Mouse (Mus musculus) left cerebral cortex, postnatal 14 days (tissue): ENCODE measurements around the gene Vmn1r198. TPM values are rescaled to one million over a fixed set of nuclear protein-coding genes. Genes with fewer than 3 reads are reported as not detected.
"Not testable (repeated sequence)": the region's sequence is repeated elsewhere in the genome, so short reads cannot be mapped to it uniquely, and the experiment has no call there.

ENCODE experiments used
- DNase-seq, 2 experiments: peaks; one replicate each; pipeline ENCODE4 v3.0.0; 2021 to 2022; ENCODE audit warnings: low spot score in 2 of 2, mixed read lengths in 1 of 2
- intact Hi-C: fragments of 180-260 bp; cut with DNase I; formaldehyde crosslinking; loops from one replicate; pipeline ENCODE4 v1.15.1; 2025
- long read RNA-seq, 2 experiments: library from polyadenylated mRNA; stranded (forward); transcript quantifications; one replicate each; pipeline ENCODE4 v2.0.0; 2021
- total RNA-seq, 2 experiments: library from RNA; stranded (reverse); gene quantifications; 2 replicates each; pipeline ENCODE4 v1.2.3; 2021

Gene Vmn1r198
- total RNA-seq, result not detected
- long read RNA-seq, experiment 1, result 0 reads
- long read RNA-seq, experiment 2, result 0 reads

GRCm38 (mm10) chr13:22350064-22350463 lies at the start of gene Vmn1r198:
Vmn1r198 (plus strand) TSS chr13:22350364.
- intact Hi-C loops, result no loop called here
- DNase-seq, result no peak

- DNase-seq, intact Hi-C loops: not testable (repeated sequence)
Measured at GRCm38 (mm10) chr13:22308075-22308474, 42.1 kb upstream of the Vmn1r198 start.

GRCm38 (mm10) chr13:22315361-22315760 lies 34.8 kb upstream of the Vmn1r198 start:
- intact Hi-C loops, result no loop called here
- DNase-seq, result no peak

GRCm38 (mm10) chr13:22317366-22317765 lies 32.8 kb upstream of the Vmn1r198 start:
- intact Hi-C loops, result no loop called here
- DNase-seq, result no peak

GRCm38 (mm10) chr13:22320091-22320490 lies 30.1 kb upstream of the Vmn1r198 start:
- intact Hi-C loops, result no loop called here
- no peak for DNase-seq

- intact Hi-C loops, result no loop called here
- DNase-seq, result no peak
Measured at GRCm38 (mm10) chr13:22324289-22324688, 25.9 kb upstream of the Vmn1r198 start, which contains the start of gene Vmn1r197. Vmn1r197 (plus strand) TSS chr13:22324589.

- intact Hi-C loops, result no loop called here
- DNase-seq, result no peak
Measured at GRCm38 (mm10) chr13:22333269-22333668, 16.9 kb upstream of the Vmn1r198 start.

GRCm38 (mm10) chr13:22335565-22335964 lies 14.6 kb upstream of the Vmn1r198 start:
- intact Hi-C loops, result no loop called here
- DNase-seq, result peak in 1 of 2 experiments; percentile 7

- no peak for DNase-seq
- intact Hi-C loops, result no loop called here
Measured at GRCm38 (mm10) chr13:22350813-22351212, 649 bp downstream of the Vmn1r198 start.

GRCm38 (mm10) chr13:22379518-22379917 lies 29.4 kb downstream of the Vmn1r198 start, which contains the start of gene Vmn1r199:
Vmn1r199 (plus strand) TSS chr13:22379818.
- intact Hi-C loops, result no loop called here
- DNase-seq, result no peak

GRCm38 (mm10) chr13:22381128-22381527 lies 31.0 kb downstream of the Vmn1r198 start:
- peak; percentile 24 to 89 for DNase-seq
- intact Hi-C loops, result not testable (repeated sequence)

GRCm38 (mm10) chr13:22383401-22383800 lies 33.2 kb downstream of the Vmn1r198 start:
- intact Hi-C loops, result no loop called here
- no peak for DNase-seq

GRCm38 (mm10) chr13:22387050-22387449 lies 36.9 kb downstream of the Vmn1r198 start:
- DNase-seq, result no peak
- intact Hi-C loops, result no loop called here

- intact Hi-C loops, result no loop called here
- no peak for DNase-seq
Measured at GRCm38 (mm10) chr13:22390073-22390472, 39.9 kb downstream of the Vmn1r198 start, which contains the start of gene Vmn1r200. Vmn1r200 (plus strand) TSS chr13:22390373.

- intact Hi-C loops, result no loop called here
- DNase-seq, result peak in 1 of 2 experiments; percentile 22
Measured at GRCm38 (mm10) chr13:22402978-22403377, 52.8 kb downstream of the Vmn1r198 start.

Other genes with a start within 250 kb of the Vmn1r198 start
- gene Vmn1r189, start 244.5 kb upstream of the Vmn1r198 start, total RNA-seq, result not detected
- not detected for gene Vmn1r191, start 166.4 kb upstream of the Vmn1r198 start, total RNA-seq
- gene Vmn1r192, start 159.2 kb upstream of the Vmn1r198 start, total RNA-seq, result not detected
- gene Vmn1r193, start 127.2 kb upstream of the Vmn1r198 start, total RNA-seq, result not detected
- gene Vmn1r194, start 106.1 kb upstream of the Vmn1r198 start, total RNA-seq, result not detected
- gene Vmn1r195, start 79.8 kb upstream of the Vmn1r198 start, total RNA-seq, result not detected
- not detected for gene Vmn1r196, start 60.4 kb upstream of the Vmn1r198 start, total RNA-seq
- not detected for gene Vmn1r197, start 25.8 kb upstream of the Vmn1r198 start, total RNA-seq
- gene Vmn1r199, start 29.5 kb downstream of the Vmn1r198 start, total RNA-seq, result not detected
- gene Vmn1r200, start 40.0 kb downstream of the Vmn1r198 start, total RNA-seq, result not detected
- not detected for gene Vmn1r201, start 121.6 kb downstream of the Vmn1r198 start, total RNA-seq
- under 1 TPM in 1 of 2 experiments, not detected in 1; 0.06 TPM for gene Vmn1r202, start 155.0 kb downstream of the Vmn1r198 start, total RNA-seq
- not detected for gene Vmn1r203, start 167.8 kb downstream of the Vmn1r198 start, total RNA-seq
- gene Vmn1r204, start 202.8 kb downstream of the Vmn1r198 start, total RNA-seq, result not detected
- not detected for gene Vmn1r205, start 242.6 kb downstream of the Vmn1r198 start, total RNA-seq